Mouse (Mus musculus) C2C12 (cell line): ENCODE measurements around the gene Adcyap1. TPM values are rescaled to one million over a fixed set of nuclear protein-coding genes. Genes with fewer than 3 reads are reported as not detected.

Experiments used
- H3K27me3 ChIP-seq: one replicate; pipeline ENCODE4 v1.6.1; 2011; ENCODE audit not compliant: control insufficient read depth, insufficient read depth, insufficient read length
- H3K36me3 ChIP-seq: one replicate; pipeline ENCODE4 v1.6.1; 2011; ENCODE audit not compliant: control insufficient read depth, insufficient read depth
- H3K4me3 ChIP-seq: one replicate; pipeline ENCODE4 v1.5.1; 2011; ENCODE audit warnings: mild to moderate bottlenecking, control low read depth; ENCODE audit not compliant: poor library complexity, insufficient read depth, severe bottlenecking
- H3K79me2 ChIP-seq: one replicate; pipeline ENCODE4 v1.6.1; 2011; ENCODE audit not compliant: control insufficient read depth, insufficient read depth
- H3K79me3 ChIP-seq: one replicate; pipeline ENCODE4 v1.6.1; 2011; ENCODE audit warnings: low read depth, control low read depth
- H3ac ChIP-seq: one replicate; pipeline ENCODE3; 2011; ENCODE audit warnings: low read depth; ENCODE audit not compliant: control insufficient read depth, insufficient read length
- CEBPB ChIP-seq: IDR thresholded peaks from one replicate; pipeline ENCODE4 v1.6.1; 2011; ENCODE audit warnings: low read depth, mild to moderate bottlenecking, control low read depth, moderate library complexity
- CTCF ChIP-seq: IDR thresholded peaks from one replicate; pipeline ENCODE4 v1.5.1; 2011; ENCODE audit not compliant: control insufficient read depth, insufficient read depth, insufficient read length
- FOSL1 ChIP-seq: IDR thresholded peaks from one replicate; pipeline ENCODE4 v1.8.0; 2011; ENCODE audit warnings: mild to moderate bottlenecking, low read length; ENCODE audit not compliant: poor library complexity, insufficient read depth, severe bottlenecking
- MAX ChIP-seq: IDR thresholded peaks from one replicate; pipeline ENCODE4 v1.6.1; 2011; ENCODE audit warnings: mild to moderate bottlenecking, control low read depth
- MYOD1 ChIP-seq: IDR thresholded peaks from one replicate; pipeline ENCODE4 v1.6.1; 2011; ENCODE audit warnings: low read depth; ENCODE audit not compliant: control insufficient read depth, insufficient read length
- MYOG ChIP-seq: IDR thresholded peaks from one replicate; pipeline ENCODE4 v1.6.1; 2011; ENCODE audit not compliant: control insufficient read depth, insufficient read length; ENCODE audit errors: extremely low read depth
- USF1 ChIP-seq: IDR thresholded peaks from one replicate; pipeline ENCODE4 v1.6.1; 2011; ENCODE audit warnings: low read depth, mild to moderate bottlenecking, control low read depth, moderate library complexity
- long read RNA-seq, 2 experiments: library from polyadenylated mRNA; unstranded; transcript quantifications; one replicate each; pipeline ENCODE4 v2.0.0; 2019 to 2020
- polyA plus RNA-seq: library from polyadenylated mRNA; unstranded; fragments of >200 nt; fragmentation: generic; extraction: Trizol; gene quantifications from one replicate; pipeline ENCODE4 v1.2.1, GENCODE M21; 2012; ENCODE audit warnings: missing spikeins

The Adcyap1 gene
- polyA plus RNA-seq, result 0.05 TPM
- long read RNA-seq, experiment 1, result 0 reads
- long read RNA-seq, experiment 2, result 0 reads

GRCm38 (mm10) chr17:93198717-93199116, at the start of gene Adcyap1:
Gene Adcyap1, plus strand, starts transcription at chr17:93199017.
- H3K79me2 ChIP-seq, result no peaks in the 10 kb centered on the region
- TF ChIP-seq FOSL1 (no peak), CTCF (no peak), CEBPB (no peak), MYOG (no peak), MAX (no peak), USF1 (no peak), MYOD1 (no peak)
- no peak within 1 kb of the TSS for H3K4me3 ChIP-seq
- H3K79me3 ChIP-seq, result no peaks in the 10 kb centered on the region
- no peak within 1 kb of the TSS for H3ac ChIP-seq
- no peaks in the 10 kb centered on the region for H3K36me3 ChIP-seq
- H3K27me3 ChIP-seq, result peaks cover 25% of the 10 kb centered on the region

DNA sequence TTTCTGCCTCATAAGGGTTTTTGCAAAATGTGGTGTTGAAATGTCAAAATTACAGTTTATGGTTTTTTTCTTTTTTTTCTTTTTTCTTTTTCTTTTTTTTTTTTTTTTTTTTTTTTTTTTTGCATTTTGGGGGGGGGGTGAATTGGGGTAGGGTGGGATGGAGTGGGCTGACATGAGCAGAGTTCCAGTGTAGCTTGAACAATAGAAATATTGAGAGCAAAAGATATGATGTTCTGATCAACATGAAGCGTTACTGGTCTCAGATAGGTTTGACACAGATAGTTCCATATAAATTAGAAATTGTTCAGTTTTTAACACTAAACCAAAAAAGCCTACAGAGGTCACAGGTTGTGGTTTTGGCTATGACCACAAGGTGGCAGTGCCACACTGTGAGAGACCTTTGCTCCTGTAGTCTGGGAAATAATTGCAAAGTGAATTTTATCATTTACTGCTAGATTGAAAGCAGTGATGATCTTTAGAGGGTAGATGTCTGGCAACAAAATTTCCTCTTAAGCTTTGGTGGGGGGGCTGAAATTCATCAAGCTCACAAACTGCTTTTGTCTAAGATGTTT, 40.5 kb upstream of the Adcyap1 start:
- H3K79me3 ChIP-seq, result no peaks in the 10 kb centered on the region
- no peaks in the 10 kb centered on the region for H3K79me2 ChIP-seq
- no peaks in the 10 kb centered on the region for H3K36me3 ChIP-seq
- no peaks in the 10 kb centered on the region for H3K27me3 ChIP-seq
- H3ac ChIP-seq, result no peak overlapping the region
- no peak overlapping the region for H3K4me3 ChIP-seq
- TF ChIP-seq MAX, result no peak
- peak; percentile 48 for TF ChIP-seq CTCF

DNA sequence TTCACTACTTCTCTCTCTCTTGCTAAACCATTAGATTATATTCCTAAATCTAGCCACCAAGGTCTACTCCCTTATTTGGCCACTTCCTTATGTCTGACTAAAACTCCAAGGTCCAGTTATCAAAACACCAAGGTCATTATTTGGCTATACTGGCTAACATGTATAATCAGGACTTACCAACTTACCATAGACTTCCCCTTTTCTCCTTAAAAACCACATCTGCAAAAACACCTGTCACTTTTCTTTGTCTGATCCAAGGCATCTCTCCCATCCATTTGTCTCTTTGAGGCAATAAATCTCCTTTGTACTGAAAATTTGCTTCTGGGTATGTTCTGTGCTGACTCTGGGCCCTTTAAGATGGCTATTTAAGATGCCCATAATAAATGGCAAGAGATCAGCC, 29.2 kb upstream of the Adcyap1 start:
- H3K4me3 ChIP-seq, result no peak overlapping the region
- no peaks in the 10 kb centered on the region for H3K79me3 ChIP-seq
- no peaks in the 10 kb centered on the region for H3K36me3 ChIP-seq
- H3ac ChIP-seq, result no peak overlapping the region
- no peak for TF ChIP-seq FOSL1
- no peak for TF ChIP-seq CTCF
- no peak for TF ChIP-seq MYOD1
- TF ChIP-seq MAX, result no peak
- no peak for TF ChIP-seq USF1
- TF ChIP-seq MYOG, result no peak
- TF ChIP-seq CEBPB, result no peak
- no peaks in the 10 kb centered on the region for H3K79me2 ChIP-seq
- H3K27me3 ChIP-seq, result no peaks in the 10 kb centered on the region

DNA sequence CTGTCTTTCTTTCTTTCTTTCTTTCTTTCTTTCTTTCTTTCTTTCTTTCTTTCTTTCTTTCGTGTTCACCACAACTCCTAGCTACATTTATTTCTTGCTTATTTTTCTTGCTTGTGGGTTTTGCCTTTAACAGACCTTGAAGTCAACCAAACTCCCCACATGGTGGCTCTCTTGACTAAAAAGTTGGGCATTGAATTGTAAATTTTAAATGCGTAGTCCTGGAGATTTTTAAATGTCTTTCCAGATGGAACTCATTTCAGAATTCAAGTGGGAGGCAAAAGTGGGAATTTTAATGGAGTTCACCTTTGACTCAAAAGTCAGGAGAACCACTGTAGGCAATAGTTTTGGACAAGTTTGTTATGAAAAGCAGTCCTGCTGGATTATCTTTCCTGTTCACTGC, 2.0 kb upstream of the Adcyap1 start:
- H3K36me3 ChIP-seq, result no peaks in the 10 kb centered on the region
- H3ac ChIP-seq, result no peak overlapping the region
- no peaks in the 10 kb centered on the region for H3K79me2 ChIP-seq
- peaks cover 15% of the 10 kb centered on the region for H3K27me3 ChIP-seq
- H3K4me3 ChIP-seq, result no peak overlapping the region
- H3K79me3 ChIP-seq, result no peaks in the 10 kb centered on the region
- TF ChIP-seq USF1, result no peak
- TF ChIP-seq MYOD1, result no peak
- TF ChIP-seq MAX, result no peak
- TF ChIP-seq FOSL1, result no peak
- TF ChIP-seq MYOG, result no peak
- TF ChIP-seq CEBPB, result no peak
- no peak for TF ChIP-seq CTCF

DNA sequence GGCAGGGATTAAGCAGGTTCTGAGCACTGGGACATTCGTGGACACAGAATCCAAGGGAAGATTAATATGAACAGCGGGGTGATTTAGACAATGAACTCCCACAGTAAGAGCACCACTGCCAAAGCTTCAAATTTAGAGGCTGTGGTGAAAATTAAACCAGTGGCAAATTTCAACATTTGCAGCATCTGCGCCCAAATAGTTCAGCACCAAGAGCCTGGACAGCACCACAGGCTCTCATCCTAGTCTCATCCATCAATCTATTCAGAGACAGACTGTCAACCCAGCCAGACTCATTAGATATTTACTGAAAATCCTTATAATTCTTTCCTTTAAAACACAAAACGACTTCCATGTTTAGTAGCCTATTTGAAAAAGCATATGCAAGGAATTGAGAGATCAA, 604 bp upstream of the Adcyap1 start:
- TF ChIP-seq MYOD1 (no peak), MAX (no peak)
- no peaks in the 10 kb centered on the region for H3K36me3 ChIP-seq
- H3ac ChIP-seq, result no peak overlapping the region
- no peak overlapping the region for H3K4me3 ChIP-seq
- H3K79me2 ChIP-seq, result no peaks in the 10 kb centered on the region
- no peaks in the 10 kb centered on the region for H3K79me3 ChIP-seq
- H3K27me3 ChIP-seq, result peaks cover 25% of the 10 kb centered on the region

- Histone ChIP-seq H3K79me3 (no peaks in the 10 kb centered on the region), H3ac (no peak overlapping the region), H3K79me2 (no peaks in the 10 kb centered on the region), H3K4me3 (no peak overlapping the region), H3K36me3 (no peaks in the 10 kb centered on the region), H3K27me3 (peaks cover 25% of the 10 kb centered on the region)
- TF ChIP-seq MYOG (no peak), FOSL1 (no peak), CEBPB (no peak), MYOD1 (no peak), USF1 (no peak), CTCF (no peak), MAX (no peak)
Observed at GRCm38 (mm10) chr17:93199218-93199617, 401 bp downstream of the Adcyap1 start.
